ENCODE assay signal across 8 mouse cellular contexts in the genomic region with DNA sequence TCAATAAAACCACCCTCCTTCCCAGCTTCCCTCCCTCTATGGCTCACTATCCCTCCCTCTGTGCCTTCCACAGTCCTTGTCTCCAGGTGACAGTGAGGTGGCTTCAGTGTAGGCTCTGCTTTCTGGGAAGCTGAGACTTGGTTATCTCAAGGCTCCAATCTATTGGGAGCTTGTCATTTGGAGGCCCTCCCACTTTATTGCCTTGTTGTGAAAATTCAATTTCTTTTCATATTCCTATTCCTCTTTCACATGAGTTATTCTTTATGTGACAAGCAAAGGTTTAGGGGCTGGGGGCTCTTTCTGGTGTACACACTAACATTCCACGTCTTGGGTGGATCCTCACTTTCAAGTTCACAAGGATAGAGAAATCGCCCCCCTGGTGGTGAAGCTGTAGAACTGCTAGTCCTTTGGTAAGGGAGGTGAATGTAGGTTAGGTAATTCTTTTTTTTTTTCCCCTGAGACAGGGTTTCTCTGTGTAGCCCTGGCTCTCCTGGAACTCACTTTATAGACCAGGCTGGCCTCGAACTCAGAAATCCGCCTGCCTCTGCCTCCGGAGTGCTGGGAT. TPM values are rescaled to one million over a fixed set of nuclear protein-coding genes. Genes with fewer than 3 reads are reported as not detected.
A peak's percentile ranks its signal among the peaks of the same experiment; 100 is the strongest.
DNase-seq lines count a peak whose midpoint lies in the region; ATAC-seq lines count a peak whose summit lies in the region.

No protein-coding gene starts in this region.

- DNase-seq in adrenal gland, adult 18-20 months (ENCODE audit: low spot score in 2 of 2) = peak; percentile 24 to 37
- DNase-seq in adrenal gland, adult 8-10 months = no peak
- DNase-seq in midbrain, embryonic 14.5 days = peak; percentile 52
- peak; percentile 58 for DNase-seq in embryo, embryonic 11 days
- DNase-seq in spleen, postnatal 36 days (ENCODE audit: low spot score in 2 of 2) = peak; percentile 13 to 27
- no peak for DNase-seq in right cerebral cortex, postnatal 4 days

- no peaks in the 10 kb centered on the region for H3K4me1 ChIP-seq in midbrain, embryonic 14.5 days (ENCODE audit: control insufficient read depth, insufficient read depth, low read length)
- H3K4me1 ChIP-seq in midbrain, embryonic 15.5 days = no peaks in the 10 kb centered on the region
- peaks cover 31% of the 10 kb centered on the region for H3K4me1 ChIP-seq in liver, embryonic 12.5 days

- no peaks in the 10 kb centered on the region for H3K36me3 ChIP-seq in midbrain, embryonic 14.5 days (ENCODE audit: control insufficient read depth, insufficient read depth, low read length)
- H3K36me3 ChIP-seq in midbrain, embryonic 15.5 days (replicated peaks) = no peaks in the 10 kb centered on the region
- no peaks in the 10 kb centered on the region for H3K36me3 ChIP-seq in liver, embryonic 12.5 days

- WGBS in midbrain, embryonic 14.5 days = 65% methylated on average over 5 of the region's 5 CpGs
- WGBS in midbrain, embryonic 15.5 days = 60% methylated on average over 5 of the region's 5 CpGs
- WGBS in liver, embryonic 12.5 days (ENCODE audit: insufficient replicate concordance) = 39% methylated on average over 5 of the region's 5 CpGs

- no peak overlapping the region for H3K9ac ChIP-seq in midbrain, embryonic 14.5 days (replicated peaks; ENCODE audit: low read length)
- H3K9ac ChIP-seq in midbrain, embryonic 15.5 days = no peak overlapping the region
- no peak overlapping the region for H3K9ac ChIP-seq in liver, embryonic 12.5 days

- no peak overlapping the region for H3K4me3 ChIP-seq in midbrain, embryonic 14.5 days (replicated peaks; ENCODE audit: low read depth, low read length)
- H3K4me3 ChIP-seq in midbrain, embryonic 15.5 days = no peak overlapping the region
- H3K4me3 ChIP-seq in liver, embryonic 12.5 days = no peak overlapping the region

- H3K27me3 ChIP-seq in midbrain, embryonic 14.5 days (ENCODE audit: control insufficient read depth, insufficient read depth, low read length) = no peaks in the 10 kb centered on the region
- H3K27me3 ChIP-seq in midbrain, embryonic 15.5 days (replicated peaks) = no peaks in the 10 kb centered on the region
- no peaks in the 10 kb centered on the region for H3K27me3 ChIP-seq in liver, embryonic 12.5 days (replicated peaks)

- ATAC-seq in midbrain, embryonic 14.5 days (ENCODE audit: low FRiP score, low TSS enrichment) = no peak
- no peak for ATAC-seq in midbrain, embryonic 15.5 days (replicated peaks)
- peak; percentile 15; the same call in 1 of the 2 replicates for ATAC-seq in liver, embryonic 12.5 days

- no peak overlapping the region for H3K4me2 ChIP-seq in midbrain, embryonic 14.5 days (ENCODE audit: low read length)
- no peak overlapping the region for H3K4me2 ChIP-seq in midbrain, embryonic 15.5 days
- H3K4me2 ChIP-seq in liver, embryonic 12.5 days = no peak overlapping the region; the same call in 1 of the 2 replicates

- no peak overlapping the region for H3K27ac ChIP-seq in midbrain, embryonic 14.5 days (replicated peaks; ENCODE audit: low read depth, low read length)
- H3K27ac ChIP-seq in midbrain, embryonic 15.5 days = no peak overlapping the region
- H3K27ac ChIP-seq in liver, embryonic 12.5 days = no peak overlapping the region

- no peaks in the 10 kb centered on the region for H3K9me3 ChIP-seq in midbrain, embryonic 14.5 days (ENCODE audit: control insufficient read depth, low read length)
- no peaks in the 10 kb centered on the region for H3K9me3 ChIP-seq in midbrain, embryonic 15.5 days
- H3K9me3 ChIP-seq in liver, embryonic 12.5 days (replicated peaks) = no peaks in the 10 kb centered on the region

RNA-seq across cellular contexts. Expression of a gene that starts 37.9 kb away (rescaled TPM):
- 100 to 1,000 TPM; 185 to 200 TPM for total RNA-seq in adrenal gland, adult 18-20 months (2021)
- 100 to 1,000 TPM; 177 to 269 (median 227) TPM for total RNA-seq in adrenal gland, adult 8-10 months (2022)
- polyA plus RNA-seq in midbrain, embryonic 14.5 days (2014; fragmentation: Nextera tagmentation; extraction: Ambion mirVana) = 170 and 211 TPM in 2 replicates
- polyA plus RNA-seq in midbrain, embryonic 15.5 days (2015; fragmentation: Nextera tagmentation; extraction: Ambion mirVana) = 179 and 182 TPM in 2 replicates
- 108 and 112 TPM in 2 replicates for polyA plus RNA-seq in liver, embryonic 12.5 days (2016; fragmentation: Nextera tagmentation; extraction: Ambion mirVana)

RNA-seq across cellular contexts. Expression of a gene that starts 38.0 kb away (rescaled TPM):
- total RNA-seq in adrenal gland, adult 18-20 months (2021) = 1 to 10 TPM; 7.5 to 9.0 TPM
- total RNA-seq in adrenal gland, adult 8-10 months (2022) = 10 to 100 TPM; 10.2 to 10.9 (median 10.7) TPM
- 6.6 and 6.7 TPM in 2 replicates for polyA plus RNA-seq in midbrain, embryonic 14.5 days (2014; fragmentation: Nextera tagmentation; extraction: Ambion mirVana)
- polyA plus RNA-seq in midbrain, embryonic 15.5 days (2015; fragmentation: Nextera tagmentation; extraction: Ambion mirVana) = 8.0 and 8.6 TPM in 2 replicates
- polyA plus RNA-seq in liver, embryonic 12.5 days (2016; fragmentation: Nextera tagmentation; extraction: Ambion mirVana) = 7.9 TPM in 2 replicates

RNA-seq across cellular contexts. Expression of a gene that starts 42.8 kb away (rescaled TPM):
- 10 to 100 TPM; 32.0 to 33.1 TPM for total RNA-seq in adrenal gland, adult 18-20 months (2021)
- total RNA-seq in adrenal gland, adult 8-10 months (2022) = 10 to 100 TPM; 31.1 to 42.2 (median 39.0) TPM
- polyA plus RNA-seq in midbrain, embryonic 14.5 days (2014; fragmentation: Nextera tagmentation; extraction: Ambion mirVana) = 72.2 and 89.3 TPM in 2 replicates
- polyA plus RNA-seq in midbrain, embryonic 15.5 days (2015; fragmentation: Nextera tagmentation; extraction: Ambion mirVana) = 67.0 and 67.3 TPM in 2 replicates
- 30.6 and 32.3 TPM in 2 replicates for polyA plus RNA-seq in liver, embryonic 12.5 days (2016; fragmentation: Nextera tagmentation; extraction: Ambion mirVana)

RNA-seq across cellular contexts. Expression of a gene that starts 54.7 kb away (rescaled TPM):
- 1,000 to 10,000 TPM; 1,040 to 1,434 TPM for total RNA-seq in adrenal gland, adult 18-20 months (2021)
- 1,000 to 10,000 TPM; 1,433 to 1,769 (median 1,540) TPM for total RNA-seq in adrenal gland, adult 8-10 months (2022)
- 4,878 and 5,143 TPM in 2 replicates for polyA plus RNA-seq in midbrain, embryonic 14.5 days (2014; fragmentation: Nextera tagmentation; extraction: Ambion mirVana)
- polyA plus RNA-seq in midbrain, embryonic 15.5 days (2015; fragmentation: Nextera tagmentation; extraction: Ambion mirVana) = 4,689 and 4,874 TPM in 2 replicates
- polyA plus RNA-seq in liver, embryonic 12.5 days (2016; fragmentation: Nextera tagmentation; extraction: Ambion mirVana) = 1,472 and 1,525 TPM in 2 replicates

Comparison
In these comparisons a context has a peak if more than half of its experiments do, and no peak if none do; other contexts are left out.
1. DNase-seq: peak in adrenal gland, adult 18-20 months (2 of 2), midbrain, embryonic 14.5 days (single experiment), embryo, embryonic 11 days (single experiment) and spleen, postnatal 36 days (2 of 2); none in adrenal gland, adult 8-10 months (single experiment) and right cerebral cortex, postnatal 4 days (single experiment).